Mouse (Mus musculus) liver, embryonic 13.5 days (tissue): ENCODE results near the gene Dyrk3. TPM values are rescaled to one million over a fixed set of nuclear protein-coding genes. Genes with fewer than 3 reads are reported as not detected.

Experiments used
- ATAC-seq: fragments of 200-750 bp; cut with Nextera tagmentation; 2 replicates; pipeline ENCODE4 v1.8.0; 2017; ENCODE audit warnings: low read depth, mild to moderate bottlenecking, moderate number of reproducible peaks, moderate library complexity
- DNase-seq: peaks from one replicate; pipeline ENCODE4 v3.0.0; 2022
- H3K27ac ChIP-seq: fragments of 300-500 bp; sonication (generic); 2 replicates; pipeline ENCODE4 v1.5.1; 2015; ENCODE audit warnings: moderate library complexity, mild to moderate bottlenecking, inconsistent platforms
- H3K27me3 ChIP-seq: fragments of 300-500 bp; sonication (generic); 2 replicates; pipeline ENCODE4 v1.6.1; 2015; ENCODE audit warnings: mild to moderate bottlenecking, inconsistent platforms
- H3K36me3 ChIP-seq: fragments of 300-500 bp; sonication (generic); 2 replicates; pipeline ENCODE4 v1.6.1; 2015; ENCODE audit warnings: mild to moderate bottlenecking, inconsistent platforms
- H3K4me1 ChIP-seq: fragments of 300-500 bp; sonication (generic); replicated peaks from 2 replicates; pipeline ENCODE4 v1.6.1; 2015; ENCODE audit warnings: inconsistent platforms
- H3K4me2 ChIP-seq: fragments of 300-500 bp; sonication (generic); 2 replicates; pipeline ENCODE4 v1.6.1; 2015; ENCODE audit warnings: inconsistent platforms, mild to moderate bottlenecking, moderate library complexity
- H3K4me3 ChIP-seq: fragments of 300-500 bp; sonication (generic); replicated peaks from 2 replicates; pipeline ENCODE4 v1.5.1; 2015; ENCODE audit warnings: mild to moderate bottlenecking, inconsistent platforms
- H3K9ac ChIP-seq: fragments of 300-500 bp; sonication (generic); 2 replicates; pipeline ENCODE4 v1.6.1; 2015; ENCODE audit warnings: mild to moderate bottlenecking, inconsistent platforms
- H3K9me3 ChIP-seq: fragments of 300-500 bp; sonication (generic); replicated peaks from 2 replicates; pipeline ENCODE4 v1.6.1; 2016; ENCODE audit warnings: inconsistent platforms
- WGBS: fragments of 180-500 bp; shearing (Covaris S2); methylation state at CpG from one replicate; pipeline ENCODE4 v1.1.7; 2015; ENCODE audit not compliant: insufficient replicate concordance; 5-methylcytosine and 5-hydroxymethylcytosine counted together
- polyA plus RNA-seq: library from polyadenylated mRNA; unstranded; fragments of >200 nt; fragmentation: Nextera tagmentation; extraction: Ambion mirVana; gene quantifications from 2 replicates; pipeline ENCODE4 v1.2.1, GENCODE M21; 2015

Gene Dyrk3
- polyA plus RNA-seq, 1 experiment from 2014 or later: 16.9 TPM

DNA sequence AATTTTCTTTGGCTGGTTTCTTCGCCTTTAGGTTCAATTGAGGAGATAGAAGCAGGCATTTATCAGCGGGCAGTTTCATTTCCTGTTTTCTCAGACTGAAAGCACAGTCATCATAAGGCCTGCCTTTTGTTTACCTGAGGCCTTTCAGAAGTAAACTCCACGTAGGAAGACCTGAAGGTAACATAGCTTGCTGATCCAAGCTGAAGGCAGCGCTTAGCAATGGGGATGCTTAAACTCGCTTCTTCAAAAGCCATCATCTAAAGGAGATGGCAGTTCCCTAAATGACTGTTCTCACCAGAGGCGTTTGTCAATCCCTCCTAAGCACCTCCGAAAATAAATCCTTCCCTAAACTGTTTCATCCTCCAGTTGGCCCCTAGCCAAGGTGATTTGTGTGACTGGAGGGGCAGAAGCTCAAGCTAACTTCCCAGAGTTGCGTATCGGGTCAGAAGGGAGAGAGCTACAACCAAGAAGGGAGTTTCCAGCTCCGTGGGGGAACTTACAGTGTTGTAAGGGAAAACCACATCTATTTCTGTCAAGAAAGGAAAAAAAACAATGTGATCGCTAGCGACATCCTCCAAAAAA lies 27.5 kb downstream of the Dyrk3 start:
- Histone ChIP-seq H3K9ac (no peak overlapping the region), H3K27me3 (no peaks in the 10 kb centered on the region; the same call in 1 of the 2 replicates), H3K4me1 (peaks cover 7% of the 10 kb centered on the region; the same call in 1 of the 2 replicates), H3K4me2 (no peak overlapping the region), H3K36me3 (no peaks in the 10 kb centered on the region), H3K9me3 (no peaks in the 10 kb centered on the region), H3K27ac (no peak overlapping the region), H3K4me3 (no peak overlapping the region)
- WGBS: 34% methylated on average over 12 of the region's 12 CpGs
- DNase-seq: no peak
- no peak for ATAC-seq

DNA sequence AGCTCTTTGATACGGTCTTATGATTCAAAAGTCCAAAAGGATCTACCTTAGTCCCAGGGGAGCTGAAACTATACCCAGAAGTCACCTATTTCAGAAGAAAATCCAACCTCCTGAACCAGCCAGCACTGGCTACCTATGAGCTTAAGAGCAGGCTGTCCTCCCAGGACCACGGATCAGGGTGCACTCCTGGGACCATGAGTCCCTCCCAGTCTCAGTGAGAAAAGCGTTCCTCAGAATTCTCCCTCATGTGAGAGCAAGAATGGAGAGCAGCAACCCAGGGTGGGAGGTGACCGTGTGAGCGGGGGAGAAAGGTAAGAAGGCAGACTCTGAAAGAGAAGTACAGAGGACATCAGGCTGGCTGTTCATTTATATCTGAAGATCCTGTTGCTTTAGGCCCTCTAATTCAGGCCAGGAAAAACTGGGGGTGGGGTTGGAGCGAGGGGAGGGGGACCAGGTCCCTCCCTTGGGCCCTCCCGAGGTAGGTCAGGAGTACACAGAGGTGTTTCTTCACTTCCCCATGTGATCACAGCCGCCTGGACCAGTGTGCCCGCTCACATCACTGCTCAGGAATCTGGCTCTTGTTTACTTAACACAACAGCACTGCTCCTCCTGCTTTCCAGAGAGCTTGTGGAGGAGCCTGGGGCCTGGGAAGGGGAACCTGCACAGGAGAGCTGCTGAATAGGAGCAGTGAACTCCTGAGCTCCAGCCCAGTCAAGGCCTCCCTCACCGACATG lies 30.4 kb downstream of the Dyrk3 start:
- ATAC-seq (peak; percentile 69; the same call in 1 of the 2 replicates), DNase-seq (no peak)
- Histone ChIP-seq H3K4me1 (peaks cover 16% of the 10 kb centered on the region), H3K27me3 (no peaks in the 10 kb centered on the region), H3K9me3 (no peaks in the 10 kb centered on the region), H3K4me3 (no peak overlapping the region), H3K36me3 (no peaks in the 10 kb centered on the region), H3K9ac (no peak overlapping the region), H3K27ac (no peak overlapping the region), H3K4me2 (no peak overlapping the region)
- WGBS: 59% methylated on average over 10 of the region's 10 CpGs

DNA sequence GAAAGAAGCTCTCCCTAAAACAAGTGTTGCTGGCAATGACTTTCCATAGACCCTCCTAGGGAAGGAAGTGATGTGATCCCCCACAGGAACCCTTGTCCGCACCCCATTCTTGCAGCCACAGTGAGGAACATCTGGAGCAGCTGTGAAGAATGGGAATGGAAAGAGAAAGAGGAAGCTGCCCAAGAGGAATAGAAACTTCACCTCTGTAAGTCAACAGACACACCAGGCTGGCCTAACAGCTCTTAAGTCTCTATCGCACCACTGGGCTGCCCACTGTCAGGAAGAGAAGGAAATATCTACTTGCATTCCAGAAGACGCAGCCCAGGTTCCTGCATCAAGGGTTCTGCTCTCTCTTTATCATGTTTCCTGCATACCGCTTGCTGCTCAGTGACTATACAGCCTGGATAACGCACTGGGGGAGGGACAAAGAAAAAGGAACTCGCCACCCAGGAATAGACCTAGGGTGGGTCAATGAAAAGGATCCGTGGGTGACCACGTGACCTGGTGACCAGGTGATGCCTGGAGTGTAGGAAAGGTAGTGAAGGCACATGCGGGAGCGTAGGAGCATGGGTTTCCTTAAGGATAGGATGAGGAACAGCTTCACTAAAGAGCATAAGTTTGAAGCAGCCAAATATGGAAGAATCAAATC lies 34.2 kb downstream of the Dyrk3 start:
- Histone ChIP-seq H3K27me3 (no peaks in the 10 kb centered on the region), H3K9ac (no peak overlapping the region), H3K27ac (peak overlapping the region; percentile 14; the same call in 1 of the 2 replicates), H3K36me3 (no peaks in the 10 kb centered on the region), H3K9me3 (no peaks in the 10 kb centered on the region), H3K4me2 (no peak overlapping the region; the same call in 1 of the 2 replicates), H3K4me1 (peaks cover 12% of the 10 kb centered on the region), H3K4me3 (no peak overlapping the region)
- WGBS: 27% methylated on average over 10 of the region's 10 CpGs
- ATAC-seq (0 out of 2 replicates have a peak, but pooled peaks have one; percentile 19), DNase-seq (no peak)

DNA sequence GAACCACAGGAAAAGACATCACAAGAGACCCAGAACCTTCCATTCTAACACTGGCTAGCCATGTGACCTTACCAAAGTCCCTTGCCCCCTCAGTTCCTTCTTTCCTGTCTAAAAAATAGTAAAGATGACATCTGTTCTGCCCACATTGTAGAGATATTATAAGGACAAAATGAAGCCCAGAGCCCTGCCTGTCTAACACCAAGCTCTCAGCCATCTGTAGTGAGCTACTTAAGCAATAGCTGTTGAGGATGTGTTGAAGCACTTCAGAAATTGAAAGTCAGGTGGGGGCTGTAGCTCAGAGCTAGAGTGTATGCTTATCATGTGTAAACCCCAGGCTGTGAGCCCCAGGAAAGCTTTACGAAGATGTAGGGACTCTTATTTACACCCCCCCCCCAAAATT lies 37.3 kb downstream of the Dyrk3 start:
- no peak for ATAC-seq
- WGBS: 55% methylated on average over 1 of the region's 1 CpGs

DNA sequence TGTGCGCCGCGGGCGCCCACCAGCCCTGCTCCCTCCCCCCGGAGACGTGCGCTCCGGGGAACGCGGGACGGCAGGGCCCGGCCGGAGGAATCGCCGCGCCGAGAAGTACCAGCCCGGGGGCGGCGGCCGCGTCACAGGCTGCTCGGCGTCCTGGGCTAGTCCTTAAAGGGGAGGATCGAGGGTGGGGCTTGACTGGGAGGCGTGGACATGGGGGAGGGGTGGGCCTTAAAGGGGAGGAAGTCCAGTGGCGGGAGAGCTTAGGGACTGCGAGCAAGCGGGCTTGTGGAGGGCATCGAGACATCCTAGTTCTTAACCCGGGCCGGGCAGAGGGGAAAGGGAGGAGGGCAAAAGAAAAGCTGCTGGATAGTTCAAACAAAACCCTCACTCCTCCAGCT lies 40.4 kb downstream of the Dyrk3 start, which contains the start of gene Mapkapk2:
Gene Mapkapk2, minus strand, starts transcription at position 127 of the 395 bp plus-strand sequence.
- peak within 1 kb of the TSS; percentile 77 for H3K27ac ChIP-seq
- H3K36me3 ChIP-seq: no peaks in the 10 kb centered on the region
- H3K4me1 ChIP-seq: peaks cover 50% of the 10 kb centered on the region
- peak within 1 kb of the TSS; percentile 91 for H3K9ac ChIP-seq
- H3K4me3 ChIP-seq: peak within 1 kb of the TSS; percentile 92
- ATAC-seq: peak; percentile 96
- H3K9me3 ChIP-seq: no peaks in the 10 kb centered on the region
- peak within 1 kb of the TSS; percentile 99 for H3K4me2 ChIP-seq
- 0% methylated on average over 32 of the region's 32 CpGs for WGBS
- DNase-seq: peak; percentile 82
- peaks cover 18% of the 10 kb centered on the region for H3K27me3 ChIP-seq

More for the DNA sequence above, 37.3 kb downstream of the Dyrk3 start:
- H3K4me1 ChIP-seq: peaks cover 31% of the 10 kb centered on the region
- DNase-seq: no peak
- H3K27me3 ChIP-seq: peaks cover 12% of the 10 kb centered on the region; the same call in 1 of the 2 replicates
- no peak overlapping the region for H3K27ac ChIP-seq
- H3K4me2 ChIP-seq: no peak overlapping the region
- no peak overlapping the region for H3K9ac ChIP-seq
- H3K9me3 ChIP-seq: no peaks in the 10 kb centered on the region
- H3K4me3 ChIP-seq: no peak overlapping the region
- no peaks in the 10 kb centered on the region for H3K36me3 ChIP-seq

DNA sequence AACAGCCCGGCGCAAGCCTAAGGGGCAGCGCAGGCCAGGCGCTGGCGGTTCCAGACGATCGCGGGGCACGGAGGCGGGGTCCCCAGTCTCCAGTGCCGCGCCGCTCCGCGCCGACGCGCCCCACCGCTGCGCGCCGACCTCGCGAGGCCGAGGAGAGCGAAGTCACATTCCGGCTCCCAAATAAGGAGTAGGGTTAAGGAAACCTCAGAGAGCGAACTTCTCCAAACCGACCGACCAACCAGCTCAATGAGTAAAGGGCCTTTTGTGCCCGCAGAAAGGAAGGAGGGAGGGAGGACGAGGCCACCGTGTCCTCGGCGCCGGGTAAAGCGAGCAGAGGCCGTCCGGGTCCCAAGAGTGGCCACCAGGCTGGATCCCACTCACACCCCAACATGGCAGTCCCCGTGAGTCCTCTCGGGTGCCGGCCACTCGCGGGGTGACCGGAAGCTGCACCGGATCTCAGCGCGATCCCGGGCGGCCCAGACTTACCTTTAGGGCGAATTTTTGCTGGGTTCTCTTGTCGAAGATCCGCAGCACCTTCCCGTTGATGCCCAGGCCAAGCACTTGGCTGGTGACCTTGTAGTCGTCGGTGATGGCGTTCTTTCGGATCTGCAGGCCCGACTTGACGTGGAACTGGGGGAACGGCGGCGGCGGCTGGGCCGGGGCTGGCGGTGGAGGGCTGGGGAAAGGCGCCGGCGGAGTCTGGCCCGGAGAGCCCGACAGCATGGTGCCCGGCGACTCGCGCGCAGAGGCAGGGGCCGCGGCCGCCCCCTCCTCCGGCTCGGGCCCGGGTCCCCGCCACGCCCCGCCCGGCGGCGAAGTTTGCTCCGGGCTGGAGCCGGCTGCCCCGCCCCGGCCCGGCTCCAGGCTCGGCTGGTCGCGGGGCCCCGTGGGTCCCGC lies 41.1 kb downstream of the Dyrk3 start:
- Histone ChIP-seq H3K4me1 (peaks cover 57% of the 10 kb centered on the region), H3K4me2 (peak overlapping the region; percentile 99), H3K9me3 (no peaks in the 10 kb centered on the region), H3K9ac (peak overlapping the region; percentile 91), H3K27ac (peak overlapping the region; percentile 77), H3K27me3 (peaks cover 18% of the 10 kb centered on the region), H3K36me3 (no peaks in the 10 kb centered on the region), H3K4me3 (peak overlapping the region; percentile 92)
- peak; percentile 43 for DNase-seq
- peak; percentile 49 for ATAC-seq
- 1% methylated on average over 90 of the region's 98 CpGs for WGBS

DNA sequence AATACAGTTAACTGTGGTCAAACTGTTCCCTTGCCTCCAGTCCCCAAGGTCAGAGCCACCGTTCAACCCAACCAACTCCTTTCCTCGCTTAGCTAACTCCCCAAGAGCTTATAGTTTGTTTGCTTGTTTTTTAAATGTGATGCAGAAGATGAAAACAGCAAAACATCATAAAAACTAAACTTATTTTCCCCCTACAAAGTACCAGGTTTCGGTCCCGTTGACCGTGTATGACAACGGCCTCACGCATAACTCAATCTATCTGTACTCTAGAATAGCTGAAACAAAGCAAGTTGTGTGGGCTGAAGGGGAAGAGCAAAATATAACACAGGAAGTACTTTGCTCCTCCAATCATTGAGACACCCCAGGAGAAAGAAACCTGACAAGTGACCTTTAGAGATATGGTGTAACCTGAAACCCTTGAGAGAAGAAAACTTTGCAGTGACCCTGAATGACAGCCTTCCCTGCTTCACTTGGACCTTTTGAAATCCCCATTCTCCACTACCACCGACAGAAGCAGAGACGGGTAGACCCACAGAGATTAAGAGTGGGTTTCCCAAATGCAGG lies 41.9 kb downstream of the Dyrk3 start:
- DNase-seq (no peak), ATAC-seq (no peak)
- Histone ChIP-seq H3K4me1 (peaks cover 62% of the 10 kb centered on the region), H3K36me3 (no peaks in the 10 kb centered on the region), H3K4me3 (peak overlapping the region; percentile 92), H3K27me3 (peaks cover 18% of the 10 kb centered on the region), H3K9me3 (no peaks in the 10 kb centered on the region), H3K9ac (peak overlapping the region; percentile 91), H3K27ac (peak overlapping the region; percentile 77), H3K4me2 (peak overlapping the region; percentile 99)
- WGBS: 16% methylated on average over 9 of the region's 9 CpGs

DNA sequence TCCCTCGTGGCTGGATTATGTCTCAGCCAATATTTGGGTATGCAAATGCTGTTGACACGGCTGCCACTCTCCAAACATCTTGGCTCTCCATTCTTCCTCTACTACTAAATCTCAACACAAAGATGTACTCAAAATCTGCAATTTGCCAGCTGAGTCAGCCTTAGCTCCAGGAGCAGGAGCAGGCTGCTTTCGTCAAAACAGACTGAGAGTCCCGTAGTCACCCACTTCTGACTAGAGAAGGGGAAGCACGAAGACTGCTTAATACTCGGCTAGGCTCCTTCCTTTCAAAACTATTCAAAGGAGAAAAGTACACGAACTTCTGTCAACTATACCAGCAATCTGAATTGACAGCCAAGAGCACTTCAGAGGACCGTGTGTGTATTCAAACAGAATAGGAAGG lies 42.6 kb downstream of the Dyrk3 start:
- H3K4me1 ChIP-seq: peaks cover 68% of the 10 kb centered on the region
- no peak overlapping the region for H3K27ac ChIP-seq
- ATAC-seq (no peak), DNase-seq (no peak)
- WGBS: 29% methylated on average over 8 of the region's 8 CpGs
- peak overlapping the region; percentile 91; the same call in 1 of the 2 replicates for H3K9ac ChIP-seq
- H3K4me2 ChIP-seq: peak overlapping the region; percentile 99
- no peaks in the 10 kb centered on the region for H3K36me3 ChIP-seq
- H3K9me3 ChIP-seq: no peaks in the 10 kb centered on the region
- peak overlapping the region; percentile 92 for H3K4me3 ChIP-seq
- H3K27me3 ChIP-seq: peaks cover 18% of the 10 kb centered on the region

DNA sequence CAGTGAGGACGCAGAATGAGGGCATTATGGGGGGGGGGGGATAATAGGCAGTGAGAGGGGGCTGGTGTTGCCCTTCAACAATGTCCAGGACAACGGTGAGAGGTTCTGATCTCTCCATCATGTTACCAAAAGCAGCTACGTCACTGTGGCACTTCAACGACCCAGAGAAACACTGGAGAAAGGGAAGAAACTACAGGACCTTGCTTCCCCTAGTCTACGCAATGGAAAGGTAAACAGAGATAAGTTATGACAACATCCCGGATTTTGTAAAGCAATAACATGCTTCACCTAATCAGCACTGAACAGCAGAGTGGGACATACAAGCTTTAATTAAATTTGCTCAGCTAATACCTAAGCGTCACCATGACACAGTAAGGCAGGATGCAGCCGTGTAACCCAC lies 44.3 kb downstream of the Dyrk3 start:
- WGBS: 65% methylated on average over 8 of the region's 8 CpGs
- H3K36me3 ChIP-seq: no peaks in the 10 kb centered on the region
- DNase-seq (no peak), ATAC-seq (no peak)
- H3K9me3 ChIP-seq: no peaks in the 10 kb centered on the region
- no peak overlapping the region for H3K9ac ChIP-seq
- H3K27ac ChIP-seq: no peak overlapping the region
- H3K4me2 ChIP-seq: no peak overlapping the region
- H3K27me3 ChIP-seq: peaks cover 18% of the 10 kb centered on the region
- H3K4me3 ChIP-seq: no peak overlapping the region
- peaks cover 85% of the 10 kb centered on the region for H3K4me1 ChIP-seq

DNA sequence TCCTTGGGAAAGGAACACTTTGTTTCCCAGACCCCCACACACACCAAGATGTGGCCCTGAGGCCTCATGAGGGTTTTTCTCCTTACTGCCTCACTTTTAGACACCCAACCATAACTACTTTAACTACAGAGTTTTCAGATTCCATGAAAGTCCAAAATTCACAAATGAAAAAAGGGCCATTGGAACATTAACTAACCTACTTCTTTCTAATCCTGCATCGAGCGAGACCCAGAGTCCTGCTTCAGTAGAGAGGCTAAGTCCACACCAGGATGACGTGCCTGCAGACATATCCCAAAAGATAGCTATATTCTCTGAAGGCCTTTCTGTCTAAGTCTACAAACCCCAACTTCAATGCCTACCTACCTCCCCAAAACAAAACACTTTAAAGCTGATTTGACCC lies 45.3 kb downstream of the Dyrk3 start:
- Histone ChIP-seq H3K4me3 (no peak overlapping the region), H3K36me3 (no peaks in the 10 kb centered on the region), H3K27me3 (peaks cover 18% of the 10 kb centered on the region), H3K9ac (no peak overlapping the region), H3K27ac (no peak overlapping the region), H3K4me2 (no peak overlapping the region), H3K4me1 (peaks cover 87% of the 10 kb centered on the region), H3K9me3 (no peaks in the 10 kb centered on the region)
- ATAC-seq: no peak
- WGBS: 74% methylated on average over 3 of the region's 3 CpGs
- no peak for DNase-seq
